Mouse (Mus musculus): ENCODE results near the gene Naa80.

Naa80 gene

GRCm38 (mm10) chr9:107618778-107619545 lies 40.3 kb downstream of the Naa80 start:
- peak; percentile 70 to 85 for DNase-seq

DNA sequence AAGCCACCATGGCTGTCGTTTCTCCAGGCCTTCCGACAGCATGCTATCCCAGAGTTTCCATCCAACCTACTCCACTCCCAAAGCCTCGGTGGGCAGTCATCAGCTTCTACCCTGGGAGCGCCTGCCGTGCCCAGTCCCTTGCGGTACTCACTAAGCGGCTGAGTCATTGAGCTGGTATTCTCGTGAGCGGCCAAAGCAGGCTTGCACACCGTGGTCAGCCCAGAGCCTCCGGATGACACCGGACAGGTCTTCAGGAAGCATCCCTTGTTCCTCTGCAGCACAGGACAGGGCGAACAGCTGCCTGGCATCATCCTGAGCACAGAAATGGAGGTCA lies 40.8 kb downstream of the Naa80 start:
- peak in 1 of 2 experiments; percentile 38 for DNase-seq

DNA sequence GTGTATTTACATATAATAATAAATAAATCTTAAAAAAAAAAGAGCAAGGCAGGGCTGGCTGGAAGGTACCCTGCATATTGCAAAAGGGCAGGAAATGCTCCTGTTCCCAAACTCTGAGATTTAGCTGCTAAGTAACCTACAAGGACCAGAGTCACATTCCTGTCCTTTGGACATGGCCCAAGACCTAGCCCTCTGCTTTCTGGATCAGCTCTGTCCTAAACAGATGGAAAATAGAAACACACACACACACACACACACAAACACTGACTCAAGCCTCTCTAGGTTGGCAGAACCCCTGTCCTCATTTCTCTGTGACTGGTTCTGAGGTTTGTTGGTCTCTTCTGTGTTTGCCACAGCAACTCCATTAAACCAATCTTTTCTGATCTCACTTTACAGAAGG lies 42.3 kb downstream of the Naa80 start:
- peak in 1 of 2 experiments; percentile 47 for DNase-seq

DNA sequence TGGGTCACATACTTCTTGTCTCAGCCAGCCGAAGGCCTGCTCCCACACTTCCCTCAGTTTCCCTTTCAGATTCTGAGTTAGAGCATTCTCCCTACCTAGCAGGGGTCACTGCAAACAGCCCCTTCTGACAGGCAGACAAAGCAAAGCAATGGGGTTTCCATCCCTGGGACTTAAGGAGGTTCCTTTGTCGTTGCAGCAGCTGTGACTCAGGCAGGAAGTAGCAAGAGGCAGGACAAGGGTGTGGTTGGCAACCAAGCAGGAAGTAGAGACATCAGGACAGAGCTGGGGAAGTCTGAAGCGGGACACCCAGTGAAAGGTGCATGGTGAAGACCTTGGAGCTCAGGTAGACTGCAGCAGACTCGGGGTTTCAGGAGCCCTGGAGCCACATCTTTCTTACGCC lies 45.9 kb downstream of the Naa80 start:
- DNase-seq = peak; percentile 21 to 34

- no peak for DNase-seq
These were observed 46.3 kb downstream of the Naa80 start for GRCm38 (mm10) chr9:107624951-107625350.

DNA sequence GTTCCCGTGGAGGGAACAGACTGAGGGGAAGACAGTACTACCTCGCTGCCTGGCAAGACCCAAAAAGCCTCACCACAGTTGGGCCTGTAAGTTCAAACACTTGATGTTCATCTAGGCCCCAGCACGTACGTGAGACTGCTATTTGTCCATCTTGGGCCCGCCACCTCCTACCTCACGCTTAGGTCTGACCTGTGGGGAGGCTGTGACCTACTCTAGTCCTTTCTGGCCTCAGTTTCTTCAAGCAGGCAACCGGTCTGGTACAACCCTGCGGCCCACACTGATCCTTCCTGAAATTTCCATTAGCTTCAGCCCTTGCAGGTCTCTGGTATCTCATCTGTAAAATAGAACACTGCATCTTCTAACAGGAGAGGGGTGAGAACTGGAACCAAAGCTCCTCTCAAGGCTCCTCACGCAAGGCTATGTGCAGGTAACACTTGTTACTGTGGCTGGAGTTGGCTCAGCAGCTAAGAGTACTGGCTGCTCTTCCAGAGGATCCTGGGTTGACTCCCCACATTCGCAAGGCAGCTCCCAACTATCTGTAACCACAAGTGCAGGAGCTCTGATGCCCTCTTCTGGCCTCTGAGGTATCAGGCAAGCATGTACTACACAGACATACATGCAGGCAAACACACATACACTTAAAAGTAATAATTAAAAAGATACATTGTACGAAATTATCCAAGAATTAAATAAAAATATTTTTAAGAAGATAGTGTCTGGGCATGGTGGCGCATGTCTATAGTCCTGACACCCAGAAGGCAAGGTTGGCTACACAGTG lies 46.9 kb downstream of the Naa80 start:
- peak in 1 of 2 experiments; percentile 47 for DNase-seq

- no peak for DNase-seq
These were observed 47.6 kb downstream of the Naa80 start for GRCm38 (mm10) chr9:107626158-107626843.

DNA sequence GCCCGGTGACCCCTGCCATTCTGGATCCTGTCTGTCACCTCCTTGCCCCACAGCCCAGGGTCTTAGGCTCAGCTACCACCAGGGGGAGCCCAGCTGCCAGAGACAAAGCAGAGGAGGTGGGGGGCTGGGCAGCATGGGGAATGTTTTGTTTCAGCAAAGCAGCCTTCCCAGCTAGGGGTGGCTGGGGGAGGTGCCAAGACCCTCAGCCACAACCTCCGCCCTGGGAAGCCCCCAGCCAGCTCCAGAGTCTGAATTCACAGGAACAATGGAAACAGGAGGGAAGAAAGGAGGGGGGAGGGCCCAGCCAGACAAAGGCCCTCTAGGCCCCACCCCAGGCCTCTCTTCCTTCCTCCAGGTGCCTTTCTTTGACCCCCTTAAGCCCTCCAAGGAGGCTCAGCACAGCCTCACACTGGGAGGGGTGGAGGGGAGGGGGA lies 48.2 kb downstream of the Naa80 start:
- DNase-seq = peak; percentile 96 to 97

DNA sequence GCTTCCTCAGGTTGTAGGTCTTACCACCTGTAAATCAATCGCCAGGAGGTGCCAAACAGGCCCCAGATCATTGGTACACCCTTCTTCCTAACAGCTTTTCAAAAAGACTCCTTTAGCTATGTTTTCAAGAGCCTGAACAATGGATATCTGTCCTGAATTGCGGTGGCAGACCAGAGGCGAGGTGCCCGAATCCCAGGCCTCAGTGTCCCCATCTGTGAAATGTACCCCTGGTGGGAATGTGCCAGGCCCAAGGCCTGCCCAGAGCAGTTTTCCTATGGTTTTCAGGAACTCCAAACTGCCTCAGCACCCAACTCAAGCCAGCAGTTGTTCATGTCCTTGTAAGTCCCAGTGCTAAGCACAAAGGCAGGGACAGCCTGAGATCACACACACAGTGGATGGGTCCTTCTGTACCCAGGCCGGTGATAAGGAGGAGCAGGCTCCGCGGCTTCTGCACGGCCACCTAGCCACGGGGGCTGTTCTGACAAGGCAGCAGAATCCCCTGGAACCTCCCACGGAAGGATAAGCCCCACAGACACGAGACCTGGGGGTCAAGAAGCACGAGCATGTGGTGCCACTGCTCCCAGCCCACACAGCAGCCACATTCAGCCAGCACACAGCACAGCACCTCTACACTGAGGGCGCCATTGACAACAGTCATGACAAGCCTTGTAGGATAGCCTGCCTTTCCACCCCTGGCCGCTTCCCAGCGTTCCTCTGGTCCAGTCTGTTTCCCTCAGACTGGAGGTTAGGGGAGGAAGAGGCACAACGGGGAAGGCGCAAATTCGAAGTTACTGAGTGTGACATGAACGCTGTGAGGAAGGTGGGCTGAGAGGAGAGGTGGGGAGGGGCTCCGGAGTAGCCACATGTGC lies 48.9 kb downstream of the Naa80 start:
- DNase-seq = no peak

GRCm38 (mm10) chr9:107628721-107629410 lies 50.2 kb downstream of the Naa80 start:
- peak; percentile 71 to 80 for DNase-seq

- no peak for DNase-seq
These were observed 50.7 kb downstream of the Naa80 start for GRCm38 (mm10) chr9:107629411-107629730.

GRCm38 (mm10) chr9:107629901-107630425 lies 51.3 kb downstream of the Naa80 start:
- peak; percentile 52 to 69 for DNase-seq

DNA sequence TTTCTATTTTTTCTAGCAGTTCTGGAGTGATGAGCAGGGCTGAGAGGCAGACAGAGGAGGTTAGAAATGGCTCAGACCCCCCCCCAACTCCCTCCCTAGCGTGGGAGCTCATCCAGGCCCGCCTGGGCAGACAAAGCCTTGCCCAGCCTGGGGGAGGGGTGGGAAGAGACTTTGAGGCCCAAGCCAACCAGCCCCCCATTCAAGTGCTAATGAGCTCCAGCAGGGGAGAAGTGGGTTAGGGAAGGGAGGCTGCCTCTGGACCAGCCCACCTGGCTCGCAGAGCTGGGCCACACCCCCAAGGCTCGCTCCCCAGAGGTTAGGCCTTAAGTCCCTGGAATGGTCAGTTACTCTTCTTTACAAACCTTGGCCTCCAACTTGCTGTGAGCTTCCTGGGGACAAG lies 51.9 kb downstream of the Naa80 start:
- peak; percentile 56 to 71 for DNase-seq

GRCm38 (mm10) chr9:107631311-107631826 lies 52.7 kb downstream of the Naa80 start:
- DNase-seq = no peak

DNA sequence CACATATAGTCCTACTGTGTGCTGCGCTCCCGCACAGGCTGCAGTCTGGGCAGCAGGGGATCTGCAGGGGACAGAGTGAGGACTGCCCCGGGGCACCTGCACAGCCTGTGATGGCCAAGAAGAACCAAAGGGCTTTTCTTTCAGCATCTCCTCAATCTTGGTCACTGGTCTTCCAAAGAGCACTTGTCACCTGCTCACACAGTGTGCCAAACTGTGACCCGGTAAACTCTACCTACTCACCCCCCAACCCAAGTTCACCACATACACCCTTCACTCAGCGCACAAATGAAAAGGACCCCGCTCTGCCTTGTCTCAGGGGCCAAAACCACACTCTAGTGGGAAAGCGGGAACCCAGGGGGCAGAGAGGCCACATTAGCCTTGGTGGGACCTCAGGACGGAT lies 53.2 kb downstream of the Naa80 start:
- no peak for DNase-seq

DNA sequence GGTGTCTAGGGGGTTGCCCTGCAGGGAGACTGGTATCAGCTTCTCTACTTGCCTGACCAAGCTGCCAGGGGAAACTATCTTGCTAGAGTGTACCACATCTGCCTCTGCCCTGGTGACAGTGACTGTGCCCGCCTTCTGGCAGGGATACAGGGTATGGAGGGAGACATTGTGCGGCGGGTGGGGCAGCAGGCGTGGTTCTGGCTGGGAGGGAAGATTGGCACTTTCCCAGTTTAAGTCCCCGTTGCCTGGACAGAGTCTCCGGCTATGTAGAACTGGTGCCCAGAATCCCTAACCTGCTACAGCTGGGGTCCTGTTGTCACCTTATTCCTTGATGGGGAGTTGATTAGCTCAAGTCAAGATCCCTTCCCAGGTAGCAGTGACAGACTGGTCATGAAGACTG lies 53.8 kb downstream of the Naa80 start:
- DNase-seq = peak in 1 of 2 experiments; percentile 55

DNA sequence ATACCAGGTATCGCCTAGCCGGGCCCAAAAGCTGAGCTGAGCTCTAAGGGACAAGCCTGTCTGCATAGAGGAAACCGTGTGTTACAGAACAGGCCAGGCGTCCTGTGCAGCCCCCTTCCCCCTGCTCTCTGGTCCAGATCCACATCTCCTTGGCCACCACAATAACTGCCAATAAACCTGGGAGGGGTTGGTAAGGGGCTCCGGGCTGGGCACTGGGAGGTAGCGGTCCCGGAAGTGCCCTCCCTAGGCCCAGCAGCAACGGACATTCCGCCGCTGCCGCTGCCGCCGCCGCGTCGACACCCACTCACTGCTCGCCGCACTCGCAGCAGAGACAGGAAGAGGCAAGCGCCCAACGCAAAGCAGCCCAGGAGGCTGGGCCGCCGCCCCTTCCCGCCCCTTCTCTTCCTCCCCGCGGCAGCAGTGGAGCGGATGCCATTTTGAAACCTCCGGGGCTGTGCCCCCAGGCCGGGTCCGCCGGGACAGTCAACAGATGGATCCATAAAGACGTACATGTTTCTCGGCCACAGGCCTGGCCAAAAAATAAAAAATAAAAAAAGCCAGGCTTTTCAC lies 54.5 kb downstream of the Naa80 start:
- peak; percentile 85 to 92 for DNase-seq

Measured in kidney, postnatal 4 days (tissue).